Mouse (Mus musculus) gastrocnemius, postnatal 10 days (tissue): ENCODE results near the gene Olfr317. TPM values are rescaled to one million over a fixed set of nuclear protein-coding genes. Genes with fewer than 3 reads are reported as not detected.
"Not testable (repeated sequence)": the region's sequence is repeated elsewhere in the genome, so short reads cannot be mapped to it uniquely, and the experiment has no call there.

ENCODE experiments used
- DNase-seq: peaks from one replicate; pipeline ENCODE4 v3.0.0; 2021; ENCODE audit warnings: mixed read lengths
- long read RNA-seq, 2 experiments: library from polyadenylated mRNA; stranded (forward); transcript quantifications; one replicate each; pipeline ENCODE4 v2.0.0; 2021
- total RNA-seq, 2 experiments: library from RNA; stranded (reverse); gene quantifications; 2 replicates each; pipeline ENCODE4 v1.2.3; 2021

Olfr317 gene
- total RNA-seq: not detected
- long read RNA-seq, experiment 1: 0 reads
- long read RNA-seq, experiment 2: 0 reads

- DNase-seq: no peak
Observed at GRCm38 (mm10) chr11:58738792-58739262, at the start of gene Olfr317. Gene Olfr317 (minus strand): TSS chr11:58739212.

- DNase-seq: no peak
Observed at GRCm38 (mm10) chr11:58788346-58788745, 49.3 kb upstream of the Olfr317 start.

- DNase-seq: no peak
Observed at GRCm38 (mm10) chr11:58787651-58788050, 48.6 kb upstream of the Olfr317 start.

GRCm38 (mm10) chr11:58784182-58784581, 45.2 kb upstream of the Olfr317 start:
- DNase-seq: no peak

GRCm38 (mm10) chr11:58782480-58783089, 43.6 kb upstream of the Olfr317 start, which contains the start of gene Olfr314:
Gene Olfr314 (plus strand): TSS chr11:58782952.
- no peak for DNase-seq

GRCm38 (mm10) chr11:58772888-58773287, 33.9 kb upstream of the Olfr317 start, which contains the start of gene Olfr315:
Gene Olfr315 (plus strand): TSS chr11:58773188.
- DNase-seq: no peak

GRCm38 (mm10) chr11:58752434-58752833, 13.4 kb upstream of the Olfr317 start, which contains the start of gene Olfr316:
Gene Olfr316 (plus strand): TSS chr11:58752734.
- no peak for DNase-seq

- DNase-seq: not testable (repeated sequence)
Observed at GRCm38 (mm10) chr11:58751096-58751495, 12.1 kb upstream of the Olfr317 start.

GRCm38 (mm10) chr11:58733372-58733771, 5.6 kb downstream of the Olfr317 start:
- DNase-seq: no peak

GRCm38 (mm10) chr11:58727896-58728650, 10.9 kb downstream of the Olfr317 start:
- DNase-seq: not testable (repeated sequence)

- DNase-seq: no peak
Observed at GRCm38 (mm10) chr11:58723914-58724313, 15.1 kb downstream of the Olfr317 start, which contains the start of gene Olfr318. Gene Olfr318 (minus strand): TSS chr11:58724014.

GRCm38 (mm10) chr11:58719701-58720100, 19.3 kb downstream of the Olfr317 start:
- no peak for DNase-seq

GRCm38 (mm10) chr11:58717723-58718122, 21.3 kb downstream of the Olfr317 start:
- not testable (repeated sequence) for DNase-seq

GRCm38 (mm10) chr11:58709086-58709485, 29.9 kb downstream of the Olfr317 start:
- no peak for DNase-seq

- DNase-seq: no peak
Observed at GRCm38 (mm10) chr11:58698862-58699261, 40.1 kb downstream of the Olfr317 start, which contains the start of gene Olfr319. Gene Olfr319 (plus strand): TSS chr11:58699162.

Other genes with a start within 250 kb of the Olfr317 start
- not detected for gene Olfr332, start 246.7 kb downstream of the Olfr317 start, total RNA-seq
- not detected for gene Olfr331, start 236.6 kb downstream of the Olfr317 start, total RNA-seq
- gene Olfr330, start 204.4 kb downstream of the Olfr317 start, total RNA-seq: not detected
- not detected for gene Olfr329-ps, start 192.8 kb downstream of the Olfr317 start, total RNA-seq
- not detected for gene Olfr328, start 183.6 kb downstream of the Olfr317 start, total RNA-seq
- gene Olfr224, start 168.7 kb downstream of the Olfr317 start, total RNA-seq: not detected
- gene Olfr325, start 161.5 kb downstream of the Olfr317 start, total RNA-seq: not detected
- gene Olfr324, start 144.1 kb downstream of the Olfr317 start, total RNA-seq: not detected
- not detected for gene 2210407C18Rik, start 123.1 kb downstream of the Olfr317 start, total RNA-seq
- gene Olfr323, start 108.7 kb downstream of the Olfr317 start, total RNA-seq: not detected
- gene Trim58, start 98.7 kb downstream of the Olfr317 start, total RNA-seq: under 1 TPM in 1 of 2 experiments, not detected in 1; 0.27 TPM
- gene Olfr322, start 80.4 kb downstream of the Olfr317 start, total RNA-seq: not detected
- gene Olfr320, start 58.1 kb downstream of the Olfr317 start, total RNA-seq: not detected
- not detected for gene Olfr319, start 40.0 kb downstream of the Olfr317 start, total RNA-seq
- gene Olfr318, start 15.2 kb downstream of the Olfr317 start, total RNA-seq: not detected
- not detected for gene Olfr316, start 13.5 kb upstream of the Olfr317 start, total RNA-seq
- not detected for gene Olfr315, start 34.0 kb upstream of the Olfr317 start, total RNA-seq
- not detected for gene Olfr314, start 43.7 kb upstream of the Olfr317 start, total RNA-seq
- not detected for gene Fam183b, start 62.7 kb upstream of the Olfr317 start, total RNA-seq
- gene Olfr313, start 75.8 kb upstream of the Olfr317 start, total RNA-seq: not detected
- not detected for gene Olfr312, start 90.0 kb upstream of the Olfr317 start, total RNA-seq
- gene Olfr311, start 100.0 kb upstream of the Olfr317 start, total RNA-seq: not detected
- gene Gm12258, start 107.9 kb upstream of the Olfr317 start, total RNA-seq: 1 to 10 TPM; 2.4 to 2.5 TPM
- gene 2810021J22Rik, start 128.0 kb upstream of the Olfr317 start, total RNA-seq: 1 to 10 TPM; 2.5 to 3.0 TPM
- gene Zfp39, start 165.0 kb upstream of the Olfr317 start, total RNA-seq: 1 to 10 TPM; 6.0 to 6.5 TPM
- gene Btnl10, start 178.7 kb upstream of the Olfr317 start, total RNA-seq: 1 to 10 TPM in 1 of 2 experiments, not detected in 1; 1.1 TPM
- gene Rnf187, start 199.7 kb upstream of the Olfr317 start, total RNA-seq: 100 to 1,000 TPM; 160 to 172 TPM
- gene Hist3h2ba, start 209.7 kb upstream of the Olfr317 start, total RNA-seq: 1 to 10 TPM; 7.3 to 8.0 TPM
- 10 to 100 TPM; 25.1 to 25.6 TPM for gene Hist3h2a, start 215.5 kb upstream of the Olfr317 start, total RNA-seq
- under 1 TPM; 0.14 TPM for gene Trim17, start 215.5 kb upstream of the Olfr317 start, total RNA-seq
- 10 to 100 TPM; 11.1 to 15.4 TPM for gene Trim11, start 238.9 kb upstream of the Olfr317 start, total RNA-seq